Mouse (Mus musculus) hindbrain, embryonic 10.5 days (tissue): Measurements from ENCODE around the gene Tfec. TPM values are rescaled to one million over a fixed set of nuclear protein-coding genes. Genes with fewer than 3 reads are reported as not detected.

Experiments used
- polyA plus RNA-seq: library from polyadenylated mRNA; unstranded; fragments of >200 nt; fragmentation: Nextera tagmentation; extraction: Ambion mirVana; gene quantifications from 2 replicates; pipeline ENCODE4 v1.2.1, GENCODE M21; 2016

Tfec gene
- polyA plus RNA-seq, 1 experiment from 2014 or later = 2.1 TPM

Other genes with a start within 250 kb of the Tfec start
- 40.3 and 44.2 TPM in 2 replicates for gene Tes, start 166.7 kb upstream of the Tfec start, polyA plus RNA-seq